In the genomic region with DNA sequence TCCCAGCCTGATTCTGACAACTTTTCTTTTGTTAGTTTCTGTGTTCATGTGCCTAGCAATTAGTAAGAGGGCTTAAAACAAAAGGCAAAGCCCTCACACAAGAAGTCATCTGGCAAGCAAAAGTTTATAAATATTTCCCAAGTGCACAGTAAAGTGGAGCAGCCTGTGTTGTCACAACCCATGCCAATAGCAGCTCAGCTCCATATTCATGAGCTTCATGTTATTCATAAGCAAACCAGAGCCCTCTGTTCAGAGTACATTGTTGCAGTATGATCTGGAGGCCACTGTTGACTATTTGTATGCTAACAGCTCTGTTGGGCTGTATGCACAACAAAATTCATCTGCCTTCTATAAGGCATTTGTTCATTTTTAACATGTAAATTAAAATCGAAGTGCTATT, we compare ENCODE assay signal across 19 mouse cellular contexts.
DNase-seq lines count a peak whose midpoint lies in the region; ATAC-seq and TF ChIP-seq lines count a peak whose summit lies in the region.
"Had no signal": no experiment of that assay in that cellular context is flagged by ENCODE, and none has a peak within 500 bp of the region (broad histone marks: within the 10 kb centered on the region; RNA-seq: fewer than 3 reads in every experiment).

No protein-coding gene starts in this region.

- no peaks in the 10 kb centered on the region for H3K36me3 ChIP-seq in forebrain, postnatal 0 days (ENCODE audit: insufficient read depth)
- H3K36me3 ChIP-seq in midbrain, embryonic 12.5 days: no peaks in the 10 kb centered on the region
- H3K36me3 ChIP-seq in kidney, embryonic 14.5 days (ENCODE audit: control insufficient read depth, insufficient read depth, low read length): no peaks in the 10 kb centered on the region
- H3K36me3 ChIP-seq: stomach, embryonic 15.5 days had no signal

- H3K9ac ChIP-seq in forebrain, postnatal 0 days: no peak overlapping the region
- no peak overlapping the region for H3K9ac ChIP-seq in midbrain, embryonic 12.5 days (replicated peaks)
- no peak overlapping the region for H3K9ac ChIP-seq in kidney, embryonic 14.5 days (ENCODE audit: low read depth, low read length)
- H3K9ac ChIP-seq: stomach, embryonic 15.5 days had no signal

- H3K27ac ChIP-seq in forebrain, postnatal 0 days (ENCODE audit: low read depth, low read length): no peak overlapping the region
- H3K27ac ChIP-seq in midbrain, embryonic 12.5 days (replicated peaks): no peak overlapping the region
- no peak overlapping the region for H3K27ac ChIP-seq in kidney, embryonic 14.5 days (ENCODE audit: low read depth, low read length)
- H3K27ac ChIP-seq: gastrocnemius, adult 2 months; kidney, postnatal 0 days; stomach, embryonic 15.5 days had no signal

- no peaks in the 10 kb centered on the region for H3K9me3 ChIP-seq in forebrain, postnatal 0 days (ENCODE audit: low read length)
- H3K9me3 ChIP-seq in midbrain, embryonic 12.5 days: no peaks in the 10 kb centered on the region
- no peaks in the 10 kb centered on the region for H3K9me3 ChIP-seq in kidney, embryonic 14.5 days (ENCODE audit: control insufficient read depth, low read length)
- H3K9me3 ChIP-seq: stomach, embryonic 15.5 days had no signal

- no peak overlapping the region for H3K4me2 ChIP-seq in forebrain, postnatal 0 days (ENCODE audit: low read depth)
- H3K4me2 ChIP-seq in midbrain, embryonic 12.5 days (replicated peaks): no peak overlapping the region
- no peak overlapping the region for H3K4me2 ChIP-seq in kidney, embryonic 14.5 days (replicated peaks; ENCODE audit: low read depth, low read length)
- H3K4me2 ChIP-seq: stomach, embryonic 15.5 days had no signal

- 54% methylated on average over 1 of the region's 1 CpGs for WGBS in forebrain, postnatal 0 days
- WGBS in midbrain, embryonic 12.5 days: 76% methylated on average over 1 of the region's 1 CpGs
- WGBS in kidney, embryonic 14.5 days: 92% methylated on average over 1 of the region's 1 CpGs

- ATAC-seq in forebrain, postnatal 0 days: peak; percentile 98
- ATAC-seq in midbrain, embryonic 12.5 days (ENCODE audit: low FRiP score, low read depth): peak; percentile 87
- no peak for ATAC-seq in kidney, embryonic 14.5 days (ENCODE audit: low FRiP score, low TSS enrichment)
- ATAC-seq in granulocyte monocyte progenitor cell, adult 5-6 weeks (replicated peaks; ENCODE audit: poor library complexity, severe bottlenecking): no peak
- ATAC-seq: CD4-positive, CD25-positive, alpha-beta regulatory T cell, adult 4 months; intestine, embryonic 16.5 days had no signal

- TF ChIP-seq CTCF in brain, embryonic 14.5 days (IDR thresholded peaks at IDR 0.05; ENCODE audit: borderline replicate concordance, extremely low read depth, insufficient read depth, insufficient read length): no peak
- no peak for TF ChIP-seq CTCF in forebrain, postnatal 0 days (IDR thresholded peaks at IDR 0.05; ENCODE audit: low read depth)

- peak; percentile 3 for DNase-seq in layer of hippocampus, adult 11-12 months (ENCODE audit: low spot score)
- DNase-seq in layer of hippocampus, postnatal 25 days (ENCODE audit: extremely low spot score in 1 of 2, low spot score in 1 of 2): no peak
- peak; percentile 77 for DNase-seq in brain, embryonic 14.5 days (ENCODE audit: low read depth)
- peak; percentile 58 for DNase-seq in forebrain, postnatal 0 days
- DNase-seq in adipocyte (ENCODE audit: low spot score): no peak
- DNase-seq: adrenal gland, postnatal 14 days; cerebellum, postnatal 10 days; gastrocnemius, adult 2 months; heart, postnatal 14 days; liver; spleen, adult 18-20 months; thymus, postnatal 25 days had no signal

- no peaks in the 10 kb centered on the region for H3K27me3 ChIP-seq in forebrain, postnatal 0 days (ENCODE audit: insufficient read depth, low read length)
- no peaks in the 10 kb centered on the region for H3K27me3 ChIP-seq in midbrain, embryonic 12.5 days
- no peaks in the 10 kb centered on the region for H3K27me3 ChIP-seq in kidney, embryonic 14.5 days (ENCODE audit: control insufficient read depth, insufficient read depth, low read length)
- H3K27me3 ChIP-seq: stomach, embryonic 15.5 days had no signal

- no peaks in the 10 kb centered on the region for H3K4me1 ChIP-seq in forebrain, postnatal 0 days (ENCODE audit: insufficient read depth)
- H3K4me1 ChIP-seq in midbrain, embryonic 12.5 days: 0 out of 2 replicates have a peak, but pooled peaks cover 4% of the 10 kb centered on the region
- H3K4me1 ChIP-seq in kidney, embryonic 14.5 days (ENCODE audit: control insufficient read depth, insufficient read depth, low read length): no peaks in the 10 kb centered on the region
- H3K4me1 ChIP-seq: stomach, embryonic 15.5 days had no signal

- TF ChIP-seq POLR2A in brain, embryonic 14.5 days (IDR thresholded peaks at IDR 0.05; ENCODE audit: borderline replicate concordance, extremely low read depth, insufficient read depth, insufficient read length, poor library complexity, severe bottlenecking): no peak

- no peak overlapping the region for H3K4me3 ChIP-seq in forebrain, postnatal 0 days (ENCODE audit: low read depth, low read length)
- H3K4me3 ChIP-seq in midbrain, embryonic 12.5 days: no peak overlapping the region
- H3K4me3 ChIP-seq in kidney, embryonic 14.5 days (ENCODE audit: low read length): no peak overlapping the region
- H3K4me3 ChIP-seq: gastrocnemius, adult 2 months; stomach, embryonic 15.5 days had no signal

Comparison
In these comparisons a context has a peak if more than half of its experiments do, and no peak if none do; other contexts are left out.
1. DNase-seq: peak in layer of hippocampus, adult 11-12 months (single experiment), brain, embryonic 14.5 days (single experiment) and forebrain, postnatal 0 days (single experiment); none in layer of hippocampus, postnatal 25 days (0 of 2) and adipocyte (single experiment).
2. ATAC-seq: peak in forebrain, postnatal 0 days (single experiment) and midbrain, embryonic 12.5 days (single experiment); none in kidney, embryonic 14.5 days (single experiment) and granulocyte monocyte progenitor cell, adult 5-6 weeks (single experiment).